Mouse (Mus musculus): ENCODE results near the gene Ephx1.
"Not testable (repeated sequence)": the region's sequence is repeated elsewhere in the genome, so short reads cannot be mapped to it uniquely, and the experiment has no call there.

Ephx1 gene

GRCm38 (mm10) chr1:181020756-181021487 is at the start of gene Ephx1:
Gene Ephx1, minus strand, starts transcription at chr1:181020904.
- DNase-seq (ENCODE audit: low spot score) = no peak

GRCm38 (mm10) chr1:181069671-181070070 is 49.0 kb upstream of the Ephx1 start:
- no peak for DNase-seq (ENCODE audit: low spot score)

DNA sequence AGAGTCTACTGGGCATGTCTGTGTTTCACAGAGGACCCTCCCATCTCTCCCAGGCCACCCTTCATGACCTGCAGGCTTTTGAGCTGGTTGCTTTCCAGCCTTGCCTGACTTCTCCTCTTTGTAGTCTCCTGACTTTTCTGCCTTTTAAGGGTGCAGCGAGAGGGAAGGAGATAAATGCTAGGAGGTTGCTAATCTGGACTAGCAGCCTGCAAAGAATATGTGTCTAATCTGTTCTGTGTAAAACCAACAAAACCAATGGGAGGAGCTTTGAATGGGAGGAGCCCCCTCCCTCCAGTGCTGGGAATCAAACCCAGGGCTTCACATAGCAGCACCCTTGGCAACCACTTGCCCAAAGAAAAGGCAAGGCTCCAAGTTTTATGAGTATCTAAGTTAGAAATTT is 47.6 kb upstream of the Ephx1 start:
- no peak for DNase-seq (ENCODE audit: low spot score)

DNA sequence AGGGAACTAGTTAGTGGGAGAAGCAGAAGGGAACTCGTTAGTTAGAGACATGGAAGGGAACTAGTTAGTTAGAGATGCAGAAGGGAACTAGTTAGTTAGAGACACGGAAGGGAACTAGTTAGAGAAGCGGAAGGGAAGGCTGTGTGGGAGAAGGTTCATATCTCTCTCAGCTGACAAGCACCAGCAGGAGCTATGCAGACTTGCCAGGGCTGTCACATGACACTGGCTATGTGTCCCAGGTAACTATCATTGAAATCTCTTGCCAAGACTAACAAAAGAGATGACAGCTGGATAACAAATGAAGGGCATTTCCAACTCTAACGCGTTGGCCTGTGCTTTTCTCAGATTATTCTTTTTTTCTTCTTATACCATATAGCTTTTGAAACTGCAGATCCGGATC is 43.9 kb upstream of the Ephx1 start:
- DNase-seq (ENCODE audit: low spot score) = no peak

GRCm38 (mm10) chr1:181063991-181064390 is 43.3 kb upstream of the Ephx1 start:
- no peak for DNase-seq (ENCODE audit: low spot score)

- no peak for DNase-seq (ENCODE audit: low spot score)
These were observed 41.2 kb upstream of the Ephx1 start for GRCm38 (mm10) chr1:181061784-181062485.

GRCm38 (mm10) chr1:181052898-181053297 is 32.2 kb upstream of the Ephx1 start:
- no peak for DNase-seq (ENCODE audit: low spot score)

- DNase-seq (ENCODE audit: low spot score) = no peak
These were observed 30.2 kb upstream of the Ephx1 start, which contains the start of gene 9130409I23Rik for GRCm38 (mm10) chr1:181050937-181051336. Gene 9130409I23Rik, plus strand, starts transcription at chr1:181051237.

- no peak for DNase-seq (ENCODE audit: low spot score)
These were observed 28.7 kb upstream of the Ephx1 start for GRCm38 (mm10) chr1:181049328-181049842.

- DNase-seq (ENCODE audit: low spot score) = no peak
These were observed 26.8 kb upstream of the Ephx1 start for GRCm38 (mm10) chr1:181047520-181047919.

GRCm38 (mm10) chr1:181039652-181040051 is 18.9 kb upstream of the Ephx1 start:
- no peak for DNase-seq (ENCODE audit: low spot score)

- no peak for DNase-seq (ENCODE audit: low spot score)
These were observed 16.9 kb upstream of the Ephx1 start for GRCm38 (mm10) chr1:181037623-181038022.

DNA sequence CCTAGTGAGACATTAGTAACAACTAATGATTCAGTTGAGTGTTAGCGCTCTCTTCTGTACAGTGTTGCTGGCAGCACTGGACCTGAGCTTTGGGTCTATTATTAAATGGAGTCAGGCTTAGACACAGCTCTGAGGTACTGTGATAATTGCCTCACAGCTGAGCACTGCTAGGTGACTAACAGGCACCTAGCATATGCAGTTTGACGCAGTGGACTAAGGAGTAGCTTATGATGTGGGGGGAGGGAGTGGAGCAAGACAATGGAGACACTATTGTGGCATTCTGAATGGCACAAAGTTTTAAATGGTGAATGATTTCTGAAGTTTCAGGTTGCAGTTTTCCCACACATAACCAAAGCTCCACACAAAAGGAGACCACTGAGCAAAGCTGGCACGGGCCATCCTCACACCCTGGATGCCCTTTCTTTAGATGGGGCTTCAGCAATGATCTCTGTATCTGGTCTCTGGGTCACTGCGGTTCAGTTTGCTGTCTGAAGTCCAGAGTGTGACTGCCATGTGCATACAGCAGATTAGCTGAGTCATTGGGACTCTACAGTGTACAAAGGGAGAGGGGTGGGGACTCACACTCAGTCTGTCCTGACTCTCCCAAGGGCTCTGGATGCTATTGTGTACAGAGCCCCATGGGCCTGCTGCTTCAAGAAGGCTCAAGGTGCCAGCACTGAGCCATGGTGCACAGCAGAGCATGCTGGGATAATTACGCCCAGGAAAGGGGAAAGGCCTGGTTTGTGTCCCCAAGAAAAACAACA is 14.5 kb upstream of the Ephx1 start:
- DNase-seq (ENCODE audit: low spot score) = not testable (repeated sequence)

- DNase-seq (ENCODE audit: low spot score) = peak; percentile 60
These were observed 1.6 kb upstream of the Ephx1 start for GRCm38 (mm10) chr1:181022265-181022664.

GRCm38 (mm10) chr1:181021488-181021865 is 773 bp upstream of the Ephx1 start:
- DNase-seq (ENCODE audit: low spot score) = no peak

GRCm38 (mm10) chr1:181017890-181018420 is 2.7 kb downstream of the Ephx1 start:
- DNase-seq (ENCODE audit: low spot score) = no peak

- DNase-seq (ENCODE audit: low spot score) = peak; percentile 75
These were observed 3.4 kb downstream of the Ephx1 start for GRCm38 (mm10) chr1:181017212-181017711.

GRCm38 (mm10) chr1:181016532-181017131 is 4.1 kb downstream of the Ephx1 start:
- DNase-seq (ENCODE audit: low spot score) = peak; percentile 63

GRCm38 (mm10) chr1:181016045-181016444 is 4.7 kb downstream of the Ephx1 start:
- DNase-seq (ENCODE audit: low spot score) = no peak

DNA sequence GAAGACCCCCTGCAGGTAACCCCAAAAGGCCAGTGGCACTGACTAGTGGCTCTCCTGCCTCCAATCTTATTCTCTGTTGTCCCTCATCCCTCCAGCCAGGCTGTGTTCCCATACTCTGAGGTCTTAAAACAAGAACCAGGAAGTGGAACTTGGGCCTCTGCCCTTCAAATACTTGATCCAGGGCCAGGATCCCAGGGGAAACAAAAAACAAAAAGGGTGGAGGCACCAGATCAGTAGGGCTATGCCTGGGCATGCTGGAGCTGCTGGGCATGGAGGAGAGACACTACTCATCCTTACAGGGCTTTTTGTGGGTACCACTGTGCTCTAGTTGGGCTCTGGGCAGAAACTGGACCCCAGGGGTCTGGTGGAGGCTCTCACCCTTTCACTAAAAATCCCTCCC is 5.1 kb downstream of the Ephx1 start:
- DNase-seq (ENCODE audit: low spot score) = peak; percentile 59

- peak; percentile 33 for DNase-seq (ENCODE audit: low spot score)
These were observed 5.8 kb downstream of the Ephx1 start for GRCm38 (mm10) chr1:181014731-181015500.
